Mouse (Mus musculus) limb, embryonic 10.5 days (tissue): ENCODE measurements around the gene Fam19a3. TPM values are rescaled to one million over a fixed set of nuclear protein-coding genes. Genes with fewer than 3 reads are reported as not detected.

Experiments used
- DNase-seq: peaks from one replicate; pipeline ENCODE4 v3.0.0-alpha.2; 2017; ENCODE audit warnings: low spot score
- H3K27ac ChIP-seq: fragments of 300-500 bp; sonication (generic); 2 replicates; pipeline ENCODE4 v1.5.1; 2016; ENCODE audit warnings: mild to moderate bottlenecking
- H3K27me3 ChIP-seq: fragments of 300-500 bp; sonication (generic); 2 replicates; pipeline ENCODE4 v1.6.1; 2016; ENCODE audit warnings: low read depth, mild to moderate bottlenecking; ENCODE audit not compliant: poor library complexity, severe bottlenecking
- H3K36me3 ChIP-seq: fragments of 300-500 bp; sonication (generic); 2 replicates; pipeline ENCODE4 v1.6.1; 2016; ENCODE audit warnings: mild to moderate bottlenecking, moderate library complexity
- H3K4me1 ChIP-seq: fragments of 300-500 bp; sonication (generic); 2 replicates; pipeline ENCODE4 v1.6.1; 2016
- H3K4me3 ChIP-seq: fragments of 300-500 bp; sonication (generic); 2 replicates; pipeline ENCODE4 v1.5.1; 2016; ENCODE audit warnings: mild to moderate bottlenecking, moderate library complexity
- H3K9me3 ChIP-seq: fragments of 300-500 bp; sonication (generic); replicated peaks from 2 replicates; pipeline ENCODE4 v1.6.1; 2016; ENCODE audit warnings: mild to moderate bottlenecking
- WGBS: fragments of 180-500 bp; shearing (Covaris S2); methylation state at CpG from one replicate; pipeline ENCODE4 v1.1.7; 2016; 5-methylcytosine and 5-hydroxymethylcytosine counted together
- polyA plus RNA-seq: library from polyadenylated mRNA; unstranded; fragments of >200 nt; fragmentation: Nextera tagmentation; extraction: Ambion mirVana; gene quantifications from 2 replicates; pipeline ENCODE4 v1.2.1, GENCODE M21; 2016

Gene Fam19a3
- polyA plus RNA-seq, 1 experiment from 2014 or later = 0.18 TPM

DNA sequence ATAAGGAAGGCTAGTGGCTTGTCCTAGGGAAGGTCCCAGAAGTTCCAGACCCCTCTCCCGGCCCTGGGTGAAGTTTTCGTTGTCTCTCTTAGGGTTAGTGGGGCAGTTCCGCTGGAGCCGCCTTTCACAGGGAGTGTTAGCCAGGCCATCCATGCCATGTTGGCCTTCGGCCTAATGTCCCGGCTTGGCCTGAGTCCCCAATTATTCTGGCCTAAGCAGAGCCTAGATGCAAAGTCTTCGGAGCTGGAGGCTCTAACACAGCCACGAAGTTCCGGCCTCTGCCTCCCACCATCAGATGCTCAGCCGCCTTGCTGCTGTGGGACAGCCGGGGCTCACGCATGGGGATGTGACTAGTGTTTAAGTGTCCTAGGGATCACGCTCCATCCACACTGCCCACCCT, 8.2 kb upstream of the Fam19a3 start:
- H3K36me3 ChIP-seq = peaks cover 34% of the 10 kb centered on the region
- WGBS = 27% methylated on average over 13 of the region's 13 CpGs
- peaks cover 18% of the 10 kb centered on the region for H3K27me3 ChIP-seq
- DNase-seq = peak; percentile 63
- peaks cover 67% of the 10 kb centered on the region for H3K4me1 ChIP-seq
- H3K27ac ChIP-seq = peak overlapping the region; percentile 92
- peak overlapping the region; percentile 76 for H3K4me3 ChIP-seq
- no peaks in the 10 kb centered on the region for H3K9me3 ChIP-seq

DNA sequence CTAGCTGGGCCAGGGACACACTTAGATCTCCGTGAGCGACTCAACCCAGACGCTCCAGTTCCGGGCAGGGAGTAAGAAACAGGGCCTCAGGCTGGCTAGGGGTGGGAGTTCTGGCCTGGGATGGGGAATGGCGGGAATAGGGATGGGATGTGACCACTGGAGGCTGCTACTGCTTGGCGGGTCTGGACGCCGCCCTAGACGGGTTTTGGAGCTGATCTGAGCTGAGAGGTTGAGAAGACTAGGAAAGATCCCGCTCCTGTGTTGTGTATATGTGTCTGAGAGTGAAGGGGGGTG, 7.6 kb upstream of the Fam19a3 start:
- no peak for DNase-seq
- H3K4me3 ChIP-seq = peak overlapping the region; percentile 76
- no peaks in the 10 kb centered on the region for H3K9me3 ChIP-seq
- peaks cover 28% of the 10 kb centered on the region for H3K36me3 ChIP-seq
- H3K27ac ChIP-seq = peak overlapping the region; percentile 92
- H3K4me1 ChIP-seq = peaks cover 67% of the 10 kb centered on the region
- 1% methylated on average over 10 of the region's 10 CpGs for WGBS
- H3K27me3 ChIP-seq = peaks cover 23% of the 10 kb centered on the region

DNA sequence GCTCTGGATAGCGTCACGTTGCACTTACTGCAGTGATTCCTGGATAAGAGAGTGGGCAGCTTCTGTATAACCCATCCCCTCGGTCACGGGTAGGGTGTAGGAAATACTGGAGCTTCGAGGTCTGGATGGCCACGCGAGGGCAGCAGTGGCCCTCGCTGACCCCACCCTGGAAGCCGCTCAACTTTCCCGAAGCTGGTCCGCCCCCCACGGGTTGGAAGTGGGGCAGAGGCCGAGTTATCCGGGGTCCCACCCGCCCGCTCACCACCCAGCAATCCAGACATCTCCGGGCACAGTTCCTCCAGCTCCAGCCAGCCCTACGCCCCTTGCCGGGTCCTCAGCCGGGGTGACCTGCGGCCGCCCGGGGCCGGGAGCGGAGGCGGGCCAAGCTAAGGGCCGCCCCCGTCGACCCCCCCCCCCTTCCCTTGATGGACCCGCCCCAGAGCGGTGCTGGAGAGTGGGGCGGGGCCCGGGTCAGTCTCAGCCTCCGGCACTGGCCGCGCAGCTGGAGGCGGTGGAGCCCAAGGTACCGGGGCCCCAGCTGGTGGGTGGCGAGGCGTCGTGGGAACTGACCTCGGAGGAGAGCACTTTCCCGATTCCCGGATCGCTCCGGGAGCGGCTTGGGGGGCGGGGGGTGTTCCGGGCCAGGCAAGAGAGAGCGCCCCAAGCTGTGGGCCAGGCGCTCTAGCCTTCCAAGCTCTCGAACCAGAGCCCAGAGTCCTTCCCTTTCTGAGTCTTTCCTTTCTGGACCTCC, 7.1 kb upstream of the Fam19a3 start:
- H3K27ac ChIP-seq = peak overlapping the region; percentile 92
- WGBS = under 1% methylated on average over 52 of the region's 52 CpGs
- peaks cover 29% of the 10 kb centered on the region for H3K27me3 ChIP-seq
- peak; percentile 89 for DNase-seq
- no peaks in the 10 kb centered on the region for H3K9me3 ChIP-seq
- peak overlapping the region; percentile 76 for H3K4me3 ChIP-seq
- H3K4me1 ChIP-seq = peaks cover 67% of the 10 kb centered on the region
- peaks cover 23% of the 10 kb centered on the region for H3K36me3 ChIP-seq

DNA sequence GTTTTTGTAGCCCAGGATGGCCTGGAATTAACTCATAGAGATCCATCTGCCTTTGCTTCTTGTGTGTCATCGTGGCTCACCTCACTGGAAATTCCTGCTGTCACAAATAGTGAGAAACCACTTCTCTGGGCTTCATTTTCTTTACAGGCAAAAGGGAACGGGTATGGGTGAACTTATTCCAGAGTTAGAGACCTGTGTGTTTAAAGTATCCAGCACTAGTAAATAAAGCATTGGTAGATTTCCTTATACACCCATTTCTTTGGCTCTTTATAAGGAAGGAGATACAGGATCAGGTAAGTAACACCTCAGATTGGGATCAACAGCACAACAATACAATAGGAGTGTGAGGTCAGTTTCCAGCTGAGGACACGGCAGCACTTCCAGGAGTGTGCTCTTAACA, 6.4 kb upstream of the Fam19a3 start, which contains the start of gene Rhoc:
TSS of gene Rhoc (plus strand) at position 301 of the 400 bp plus-strand sequence.
- Histone ChIP-seq H3K36me3 (peaks cover 16% of the 10 kb centered on the region), H3K27me3 (peaks cover 35% of the 10 kb centered on the region), H3K9me3 (no peaks in the 10 kb centered on the region), H3K4me1 (peaks cover 61% of the 10 kb centered on the region), H3K4me3 (peak within 1 kb of the TSS; percentile 76), H3K27ac (peak within 1 kb of the TSS; percentile 92)
- 35% methylated on average over 3 of the region's 3 CpGs for WGBS
- no peak for DNase-seq

DNA sequence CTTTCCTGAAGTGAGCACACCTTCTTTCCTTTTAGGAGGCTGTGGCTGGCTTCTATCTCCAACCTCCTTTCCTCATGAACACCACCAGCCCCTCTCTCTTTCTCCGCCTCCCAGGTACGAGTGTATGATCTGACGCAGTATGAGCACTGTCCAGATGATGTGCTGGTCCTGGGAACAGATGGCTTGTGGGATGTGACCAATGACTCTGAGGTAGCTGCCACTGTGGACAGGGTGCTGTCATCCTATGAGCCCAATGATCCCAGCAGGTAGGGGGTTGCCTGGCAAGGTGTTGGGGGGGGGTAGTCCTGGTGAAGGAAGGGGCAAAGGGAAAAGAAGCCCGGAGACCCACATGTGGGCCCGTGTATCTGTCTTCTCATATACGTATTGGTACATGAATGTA, 3.6 kb upstream of the Fam19a3 start:
- 85% methylated on average over 6 of the region's 6 CpGs for WGBS

DNA sequence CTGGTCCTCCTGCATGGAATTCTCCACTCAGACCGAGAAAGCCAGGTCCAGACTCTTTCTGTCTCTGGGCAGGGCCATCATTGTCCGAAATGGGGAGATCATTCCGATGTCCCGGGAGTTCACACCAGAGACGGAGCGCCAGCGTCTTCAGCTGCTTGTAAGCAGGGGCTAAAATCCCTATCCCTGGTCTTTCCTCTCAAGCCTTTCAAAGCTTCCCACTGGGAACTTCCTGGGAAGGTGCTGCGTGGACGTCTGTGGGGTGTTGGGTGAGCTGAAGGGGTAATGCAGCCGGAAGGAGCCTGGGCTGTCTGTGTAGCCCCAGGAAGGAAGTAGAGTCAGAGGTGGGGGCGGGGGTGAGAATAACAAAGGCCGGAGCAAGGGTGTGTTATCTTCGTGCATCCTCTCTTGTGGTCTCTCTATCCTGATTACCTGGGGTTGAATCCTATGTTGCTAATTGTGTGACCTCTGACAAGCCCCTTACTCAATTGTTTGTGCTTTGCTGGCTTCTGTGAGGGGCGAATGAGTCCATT, 2.4 kb upstream of the Fam19a3 start:
- no peaks in the 10 kb centered on the region for H3K9me3 ChIP-seq
- no peak for DNase-seq
- peaks cover 42% of the 10 kb centered on the region for H3K4me1 ChIP-seq
- H3K27ac ChIP-seq = no peak overlapping the region
- H3K27me3 ChIP-seq = peaks cover 75% of the 10 kb centered on the region
- H3K36me3 ChIP-seq = no peaks in the 10 kb centered on the region
- H3K4me3 ChIP-seq = no peak overlapping the region
- 29% methylated on average over 14 of the region's 14 CpGs for WGBS

More for the DNA sequence above, 3.6 kb upstream of the Fam19a3 start:
- DNase-seq = no peak
- peaks cover 63% of the 10 kb centered on the region for H3K27me3 ChIP-seq
- H3K4me3 ChIP-seq = no peak overlapping the region
- H3K27ac ChIP-seq = no peak overlapping the region
- H3K36me3 ChIP-seq = no peaks in the 10 kb centered on the region
- H3K9me3 ChIP-seq = no peaks in the 10 kb centered on the region
- H3K4me1 ChIP-seq = peaks cover 54% of the 10 kb centered on the region

DNA sequence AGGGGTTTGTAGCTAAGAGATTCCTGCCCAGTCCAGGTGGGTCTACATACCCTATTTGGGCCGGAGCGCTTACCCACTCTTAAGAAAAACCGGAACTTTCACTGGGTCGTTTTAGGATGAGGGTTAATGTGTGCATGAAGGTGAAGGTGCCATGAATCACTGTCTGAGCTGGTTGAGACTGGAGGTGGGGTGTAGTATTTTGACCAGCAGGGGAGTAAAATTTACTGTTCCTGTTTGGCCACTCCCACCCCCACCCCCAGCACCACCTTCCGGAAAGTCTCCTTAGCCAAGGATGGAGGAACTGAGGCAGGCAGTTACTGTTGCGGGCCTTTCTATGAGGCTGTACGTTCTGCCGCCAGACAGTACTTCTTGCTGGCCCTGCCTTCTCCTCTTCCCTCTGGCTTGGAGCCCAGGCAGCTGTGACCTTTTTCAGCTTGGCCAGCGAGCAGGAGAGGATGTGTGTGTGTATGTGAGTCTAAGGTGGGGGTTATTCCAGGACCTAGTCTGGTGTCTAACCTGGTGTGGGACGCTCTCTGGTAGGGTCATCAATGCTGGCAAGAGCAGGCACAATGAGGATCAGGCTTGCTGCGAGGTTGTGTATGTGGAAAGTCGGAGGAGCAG, 531 bp upstream of the Fam19a3 start:
- no peaks in the 10 kb centered on the region for H3K9me3 ChIP-seq
- no peak overlapping the region for H3K27ac ChIP-seq
- peaks cover 90% of the 10 kb centered on the region for H3K27me3 ChIP-seq
- 12% methylated on average over 12 of the region's 12 CpGs for WGBS
- peaks cover 39% of the 10 kb centered on the region for H3K4me1 ChIP-seq
- H3K4me3 ChIP-seq = peak overlapping the region; percentile 62
- H3K36me3 ChIP-seq = no peaks in the 10 kb centered on the region
- no peak for DNase-seq

DNA sequence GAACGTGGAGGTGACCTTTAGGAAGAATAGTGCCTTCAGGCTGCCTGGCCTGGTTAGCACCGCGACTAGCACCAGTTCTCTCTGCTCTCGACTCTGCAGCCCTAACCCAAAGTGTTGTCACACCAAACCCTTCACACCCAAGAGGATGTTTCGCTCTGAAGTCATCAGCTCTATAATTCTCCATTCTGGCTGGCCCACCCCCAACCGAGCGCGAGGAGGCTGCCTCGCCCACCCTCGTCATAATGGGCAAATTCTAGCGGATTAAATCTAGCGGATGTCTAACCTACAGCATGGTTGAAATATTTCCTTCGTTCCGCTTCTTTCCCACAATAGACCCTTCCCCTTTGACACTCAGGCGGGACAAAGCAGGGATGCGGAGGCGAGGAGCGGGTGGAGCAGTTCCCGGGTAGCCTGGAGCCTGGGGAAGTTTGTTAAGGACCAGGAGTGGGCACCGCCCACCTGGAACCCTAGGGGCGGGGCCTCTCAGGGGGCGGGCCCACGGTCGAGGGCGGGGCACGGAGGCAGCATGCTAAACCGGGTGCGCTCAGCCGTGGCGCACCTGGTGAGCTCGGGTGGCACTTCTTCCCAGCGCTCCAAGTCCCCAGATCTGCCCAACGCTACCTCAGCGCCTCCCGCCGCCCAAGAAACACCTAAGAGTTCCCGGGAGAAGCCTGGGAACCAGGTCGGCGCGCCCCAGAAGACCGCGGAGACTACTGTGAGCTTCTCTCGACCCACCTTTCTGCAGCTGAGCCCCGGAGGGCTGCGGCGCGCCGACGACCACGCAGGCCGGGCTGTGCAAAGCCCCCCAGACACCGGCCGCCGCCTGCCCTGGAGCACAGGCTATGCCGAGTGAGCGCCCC, 849 bp downstream of the Fam19a3 start, which contains the start of gene Ppm1j:
TSS of gene Ppm1j (plus strand) at position 496 of the 860 bp plus-strand sequence.
- peak within 1 kb of the TSS; percentile 62 for H3K4me3 ChIP-seq
- H3K27ac ChIP-seq = peak within 1 kb of the TSS; percentile 62
- H3K4me1 ChIP-seq = peaks cover 52% of the 10 kb centered on the region
- peak; percentile 83 for DNase-seq
- 1% methylated on average over 56 of the region's 56 CpGs for WGBS
- no peaks in the 10 kb centered on the region for H3K36me3 ChIP-seq
- H3K9me3 ChIP-seq = no peaks in the 10 kb centered on the region
- peaks cover 99% of the 10 kb centered on the region for H3K27me3 ChIP-seq

DNA sequence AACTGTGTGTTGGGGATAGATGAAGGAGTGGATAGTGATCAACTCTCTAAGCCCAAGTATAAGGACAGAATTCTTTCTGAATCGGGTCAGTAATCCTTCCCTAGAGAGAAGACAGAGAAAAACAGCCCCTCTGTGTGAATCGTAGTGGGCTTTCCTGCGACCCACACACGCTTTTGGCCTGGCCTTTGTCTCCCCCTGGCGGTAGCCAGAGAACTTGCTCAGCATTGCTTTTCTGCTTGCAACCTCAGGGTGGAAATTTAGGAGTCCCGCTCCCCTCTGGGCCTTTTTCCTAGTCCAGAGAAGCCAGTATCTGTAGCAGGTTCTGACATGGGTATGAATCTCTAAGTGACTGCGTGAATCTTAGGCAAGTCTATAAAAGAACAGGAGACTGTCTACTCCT, 1.7 kb downstream of the Fam19a3 start:
- Histone ChIP-seq H3K27me3 (peaks cover 95% of the 10 kb centered on the region), H3K9me3 (no peaks in the 10 kb centered on the region), H3K4me1 (peaks cover 52% of the 10 kb centered on the region), H3K27ac (no peak overlapping the region), H3K4me3 (no peak overlapping the region), H3K36me3 (no peaks in the 10 kb centered on the region)
- DNase-seq = peak; percentile 87
- WGBS = 1% methylated on average over 7 of the region's 7 CpGs

DNA sequence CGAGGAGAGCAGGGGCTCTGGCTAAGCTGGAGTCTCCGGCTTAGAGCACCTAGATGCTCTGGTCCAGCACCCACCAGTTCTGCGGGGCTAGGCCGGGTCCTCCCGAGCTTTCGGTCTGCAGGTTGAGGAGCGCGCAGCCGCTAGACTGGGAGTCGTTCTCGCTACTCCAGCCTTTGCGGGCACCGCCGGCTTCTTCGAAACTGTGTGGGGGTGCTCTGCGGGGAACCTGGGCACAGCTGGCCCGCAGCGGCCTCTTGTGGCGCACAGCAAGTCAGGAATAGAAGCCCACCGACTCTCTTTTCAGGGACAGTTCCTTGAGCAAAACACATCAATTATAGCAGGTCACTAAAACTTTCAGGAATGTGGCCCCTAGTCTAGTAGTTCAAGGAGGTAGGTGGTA, 4.3 kb downstream of the Fam19a3 start:
- Histone ChIP-seq H3K27ac (peak overlapping the region; percentile 65), H3K4me3 (peak overlapping the region; percentile 53), H3K9me3 (no peaks in the 10 kb centered on the region), H3K27me3 (peaks cover 75% of the 10 kb centered on the region), H3K36me3 (no peaks in the 10 kb centered on the region), H3K4me1 (peaks cover 54% of the 10 kb centered on the region)
- under 1% methylated on average over 20 of the region's 20 CpGs for WGBS
- DNase-seq = peak; percentile 79

DNA sequence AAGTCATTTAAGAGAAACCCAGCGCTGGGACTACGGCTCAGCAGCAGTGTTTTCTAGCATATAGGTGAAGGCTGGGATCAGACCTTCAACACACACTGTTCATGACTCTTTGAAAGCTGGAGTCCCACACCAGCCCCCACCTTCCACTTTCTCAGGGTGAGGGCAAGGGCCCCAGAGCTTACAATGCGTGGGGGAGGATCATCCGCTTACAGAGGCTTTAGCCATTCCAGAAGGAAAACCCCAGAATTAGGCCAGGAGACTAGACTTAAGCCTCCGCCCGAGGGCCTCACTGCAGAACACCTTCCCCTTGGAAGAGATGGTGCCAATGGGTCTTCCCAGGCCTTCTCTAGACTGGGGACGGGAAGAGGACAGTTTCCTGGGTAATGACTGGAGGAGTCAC, 8.3 kb downstream of the Fam19a3 start:
- DNase-seq = peak; percentile 17
- 80% methylated on average over 7 of the region's 7 CpGs for WGBS
- H3K4me1 ChIP-seq = peaks cover 71% of the 10 kb centered on the region
- H3K27ac ChIP-seq = peak overlapping the region; percentile 73; the same call in 1 of the 2 replicates
- H3K4me3 ChIP-seq = no peak overlapping the region
- no peaks in the 10 kb centered on the region for H3K9me3 ChIP-seq
- H3K27me3 ChIP-seq = peaks cover 36% of the 10 kb centered on the region
- H3K36me3 ChIP-seq = no peaks in the 10 kb centered on the region

DNA sequence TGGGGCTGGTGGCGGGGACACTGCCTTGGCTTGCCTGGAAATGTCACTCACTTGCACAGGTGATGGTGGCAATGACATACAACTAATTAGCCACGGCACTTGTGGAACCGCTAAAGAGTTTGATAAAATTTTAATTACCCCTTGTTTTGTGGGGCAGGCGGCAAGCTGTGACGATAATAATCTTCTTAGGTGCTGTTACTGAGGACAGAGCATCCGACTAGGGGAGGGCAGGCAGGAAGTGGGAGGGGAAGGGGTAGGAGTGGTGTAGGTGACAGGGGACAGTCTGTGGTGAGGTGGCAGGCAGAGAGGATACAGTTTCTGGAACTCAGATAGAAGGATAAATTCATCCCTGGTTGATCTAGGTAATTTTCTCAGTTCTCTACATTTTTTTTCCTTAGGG, 10.2 kb downstream of the Fam19a3 start:
- Histone ChIP-seq H3K9me3 (no peaks in the 10 kb centered on the region), H3K36me3 (no peaks in the 10 kb centered on the region), H3K27me3 (peaks cover 17% of the 10 kb centered on the region), H3K27ac (peak overlapping the region; percentile 44), H3K4me3 (no peak overlapping the region), H3K4me1 (peaks cover 62% of the 10 kb centered on the region)
- WGBS = 34% methylated on average over 6 of the region's 6 CpGs
- no peak for DNase-seq
